9 mouse cellular contexts compared by ENCODE assay signal in genomic region chr4:126301584-126302309, GRCm38 (mm10). TPM values are rescaled to one million over a fixed set of nuclear protein-coding genes. Genes with fewer than 3 reads are reported as not detected.
A peak's percentile ranks its signal among the peaks of the same experiment; 100 is the strongest.
DNase-seq lines count a peak whose midpoint lies in the region; ATAC-seq lines count a peak whose summit lies in the region.
"Had no signal": no experiment of that assay in that cellular context is flagged by ENCODE, and none has a peak within 500 bp of the region (broad histone marks: within the 10 kb centered on the region; RNA-seq: fewer than 3 reads in every experiment).

No protein-coding gene starts in this region.

- no peaks in the 10 kb centered on the region for H3K36me3 ChIP-seq in heart, embryonic 14.5 days (ENCODE audit: control insufficient read depth, insufficient read depth, low read length)
- no peaks in the 10 kb centered on the region for H3K36me3 ChIP-seq in hindbrain, embryonic 10.5 days
- H3K36me3 ChIP-seq in midbrain, embryonic 14.5 days (ENCODE audit: control insufficient read depth, insufficient read depth, low read length), result no peaks in the 10 kb centered on the region

- peak overlapping the region; percentile 66 for H3K4me2 ChIP-seq in heart, embryonic 14.5 days (ENCODE audit: low read length)
- peak overlapping the region; percentile 37 for H3K4me2 ChIP-seq in midbrain, embryonic 14.5 days (ENCODE audit: low read length)

- no peak overlapping the region for H3K27ac ChIP-seq in heart, embryonic 14.5 days (replicated peaks in 1 of 2; ENCODE audit: control insufficient read depth in 1 of 2, insufficient read depth in 1 of 2, low read depth in 2 of 2, low read length in 2 of 2)
- H3K27ac ChIP-seq in hindbrain, embryonic 10.5 days, result 0 out of 2 replicates have a peak overlapping the region, but pooled peaks have one; percentile 46
- H3K27ac ChIP-seq in midbrain, embryonic 14.5 days (replicated peaks; ENCODE audit: low read depth, low read length), result no peak overlapping the region

- WGBS in heart, embryonic 14.5 days, result 6% methylated on average over 27 of the region's 27 CpGs
- WGBS in hindbrain, embryonic 10.5 days, result 4% methylated on average over 27 of the region's 27 CpGs
- WGBS in midbrain, embryonic 14.5 days, result 5% methylated on average over 27 of the region's 27 CpGs

- H3K9me3 ChIP-seq in heart, embryonic 14.5 days (ENCODE audit: control insufficient read depth, low read length), result peaks cover 5% of the 10 kb centered on the region; the same call in 1 of the 2 replicates
- H3K9me3 ChIP-seq in hindbrain, embryonic 10.5 days, result peaks cover 8% of the 10 kb centered on the region
- H3K9me3 ChIP-seq in midbrain, embryonic 14.5 days (ENCODE audit: control insufficient read depth, low read length), result peaks cover 3% of the 10 kb centered on the region

- DNase-seq in heart, postnatal 25 days (ENCODE audit: low spot score), result no peak
- DNase-seq in cerebellum, adult 18-20 months, result peak; percentile 56 to 69
- DNase-seq in hindbrain, embryonic 10.5 days (ENCODE audit: low spot score), result peak; percentile 49
- DNase-seq in midbrain, embryonic 14.5 days, result no peak
- DNase-seq in layer of hippocampus, adult 8-10 months (ENCODE audit: low spot score in 2 of 2), result no peak
- no peak for DNase-seq in frontal cortex, adult 2 months (ENCODE audit: extremely low spot score in 1 of 2, low spot score in 1 of 2)

- H3K4me1 ChIP-seq in heart, embryonic 14.5 days (ENCODE audit: control insufficient read depth in 2 of 2, insufficient read depth in 2 of 2, low read length in 2 of 2), result peaks cover 10 to 22% of the 10 kb centered on the region in 2 experiments; a peak in 3 of 4 replicates
- H3K4me1 ChIP-seq in hindbrain, embryonic 10.5 days (replicated peaks), result peaks cover 31% of the 10 kb centered on the region
- peaks cover 8% of the 10 kb centered on the region for H3K4me1 ChIP-seq in midbrain, embryonic 14.5 days (ENCODE audit: control insufficient read depth, insufficient read depth, low read length)

- no peak for ATAC-seq in heart, embryonic 14.5 days (ENCODE audit: insufficient number of reproducible peaks, insufficient read depth, low FRiP score, low read depth)
- no peak for ATAC-seq in midbrain, embryonic 14.5 days (ENCODE audit: low FRiP score, low TSS enrichment)
- ATAC-seq in inflammation-experienced regulatory T-cells, adult 6 months, result no peak

- peak overlapping the region; percentile 4 to 35; a peak in 3 of 4 replicates for H3K4me3 ChIP-seq in heart, embryonic 14.5 days (ENCODE audit: control insufficient read depth in 1 of 2, insufficient read depth in 1 of 2, low read depth in 1 of 2, low read length in 2 of 2)
- H3K4me3 ChIP-seq in hindbrain, embryonic 10.5 days, result peak overlapping the region; percentile 45
- peak overlapping the region; percentile 17 for H3K4me3 ChIP-seq in midbrain, embryonic 14.5 days (replicated peaks; ENCODE audit: low read depth, low read length)

- H3K27me3 ChIP-seq in heart, embryonic 14.5 days (ENCODE audit: control insufficient read depth, insufficient read depth, low read length), result peaks cover 57% of the 10 kb centered on the region
- peaks cover 78% of the 10 kb centered on the region for H3K27me3 ChIP-seq in hindbrain, embryonic 10.5 days (ENCODE audit: insufficient read depth, poor library complexity, severe bottlenecking)
- peaks cover 48% of the 10 kb centered on the region for H3K27me3 ChIP-seq in midbrain, embryonic 14.5 days (ENCODE audit: control insufficient read depth, insufficient read depth, low read length)

- intact Hi-C loops in heart, postnatal 25 days (cut with DNase I), result no loop called here

- peak overlapping the region; percentile 44; the same call in 1 of the 2 replicates for H3K9ac ChIP-seq in heart, embryonic 14.5 days (ENCODE audit: low read length)
- H3K9ac ChIP-seq in midbrain, embryonic 14.5 days (replicated peaks; ENCODE audit: low read length), result peak overlapping the region; percentile 26; the same call in 1 of the 2 replicates

RNA-seq across cellular contexts. Expression of gene Col8a2, which starts 15.2 kb away (rescaled TPM):
- polyA plus RNA-seq in heart, embryonic 14.5 days (2014; fragmentation: Nextera tagmentation; extraction: Ambion mirVana), result 3.8 and 4.8 TPM in 2 replicates
- total RNA-seq in heart, postnatal 25 days (2021), result under 1 TPM; 0.75 to 0.81 TPM
- 6.1 and 18.5 TPM in 2 replicates for polyA plus RNA-seq in hindbrain, embryonic 10.5 days (2016; fragmentation: Nextera tagmentation; extraction: Ambion mirVana)
- 0.57 and 1.1 TPM in 2 replicates for polyA plus RNA-seq in midbrain, embryonic 14.5 days (2014; fragmentation: Nextera tagmentation; extraction: Ambion mirVana)
- polyA plus RNA-seq in inflammation-experienced regulatory T-cells, adult 6 months (2017; shearing (Covaris generic)), result not detected
- 1 to 10 TPM; 1.7 to 2.3 (median 2.0) TPM for total RNA-seq in layer of hippocampus, adult 8-10 months (2022)
- 0.38 and 0.50 TPM in 2 replicates for polyA plus RNA-seq in frontal cortex, adult 2 months (2012; rRNA removed)
- total RNA-seq: hematopoietic stem cell, adult 5-6 weeks had no signal

RNA-seq across cellular contexts. Expression of gene Adprhl2, which starts 19.8 kb away (rescaled TPM):
- 23.7 and 25.1 TPM in 2 replicates for polyA plus RNA-seq in heart, embryonic 14.5 days (2014; fragmentation: Nextera tagmentation; extraction: Ambion mirVana)
- 10 to 100 TPM; 11.4 to 11.9 TPM for total RNA-seq in heart, postnatal 25 days (2021)
- 88.2 and 89.5 TPM in 2 replicates for polyA plus RNA-seq in hindbrain, embryonic 10.5 days (2016; fragmentation: Nextera tagmentation; extraction: Ambion mirVana)
- 64.2 and 76.6 TPM in 2 replicates for polyA plus RNA-seq in midbrain, embryonic 14.5 days (2014; fragmentation: Nextera tagmentation; extraction: Ambion mirVana)
- 10 to 100 TPM; 15.9 to 22.5 (median 22.1) TPM for polyA plus RNA-seq in inflammation-experienced regulatory T-cells, adult 6 months (2017; shearing (Covaris generic))
- 10 to 100 TPM; 29.3 to 31.6 (median 29.7) TPM for total RNA-seq in layer of hippocampus, adult 8-10 months (2022)
- 41.7 and 41.8 TPM in 2 replicates for polyA plus RNA-seq in frontal cortex, adult 2 months (2012; rRNA removed)

RNA-seq across cellular contexts. Expression of gene Tekt2, which starts 23.7 kb away (rescaled TPM):
- 0.89 and 0.96 TPM in 2 replicates for polyA plus RNA-seq in heart, embryonic 14.5 days (2014; fragmentation: Nextera tagmentation; extraction: Ambion mirVana)
- under 1 TPM; 0.28 to 0.44 TPM for total RNA-seq in heart, postnatal 25 days (2021)
- polyA plus RNA-seq in hindbrain, embryonic 10.5 days (2016; fragmentation: Nextera tagmentation; extraction: Ambion mirVana), result 2.3 and 2.7 TPM in 2 replicates
- polyA plus RNA-seq in midbrain, embryonic 14.5 days (2014; fragmentation: Nextera tagmentation; extraction: Ambion mirVana), result 7.4 and 9.7 TPM in 2 replicates
- not detected for polyA plus RNA-seq in inflammation-experienced regulatory T-cells, adult 6 months (2017; shearing (Covaris generic))
- 1 to 10 TPM; 1.3 to 2.6 (median 1.4) TPM for total RNA-seq in layer of hippocampus, adult 8-10 months (2022)
- polyA plus RNA-seq in frontal cortex, adult 2 months (2012; rRNA removed), result 5.5 and 6.7 TPM in 2 replicates
- total RNA-seq: hematopoietic stem cell, adult 5-6 weeks had no signal

RNA-seq across cellular contexts. Expression of gene Trappc3, which starts 39.6 kb away (rescaled TPM):
- polyA plus RNA-seq in heart, embryonic 14.5 days (2014; fragmentation: Nextera tagmentation; extraction: Ambion mirVana), result 17.8 and 30.5 TPM in 2 replicates
- 10 to 100 TPM; 43.2 to 47.1 TPM for total RNA-seq in heart, postnatal 25 days (2021)
- 95.4 and 101 TPM in 2 replicates for polyA plus RNA-seq in hindbrain, embryonic 10.5 days (2016; fragmentation: Nextera tagmentation; extraction: Ambion mirVana)
- 37.1 and 124 TPM in 2 replicates for polyA plus RNA-seq in midbrain, embryonic 14.5 days (2014; fragmentation: Nextera tagmentation; extraction: Ambion mirVana)
- 10 to 100 TPM; 55.8 to 71.3 (median 70.8) TPM for polyA plus RNA-seq in inflammation-experienced regulatory T-cells, adult 6 months (2017; shearing (Covaris generic))
- 10 to 100 TPM; 79.9 to 89.9 (median 85.1) TPM for total RNA-seq in layer of hippocampus, adult 8-10 months (2022)
- 110 and 111 TPM in 2 replicates for polyA plus RNA-seq in frontal cortex, adult 2 months (2012; rRNA removed)

RNA-seq across cellular contexts. Expression of gene Map7d1, which starts 45.6 kb away (rescaled TPM):
- polyA plus RNA-seq in heart, embryonic 14.5 days (2014; fragmentation: Nextera tagmentation; extraction: Ambion mirVana), result 41.8 and 46.8 TPM in 2 replicates
- total RNA-seq in heart, postnatal 25 days (2021), result 100 to 1,000 TPM; 255 to 285 TPM
- 64.8 and 99.0 TPM in 2 replicates for polyA plus RNA-seq in hindbrain, embryonic 10.5 days (2016; fragmentation: Nextera tagmentation; extraction: Ambion mirVana)
- 78.3 and 85.3 TPM in 2 replicates for polyA plus RNA-seq in midbrain, embryonic 14.5 days (2014; fragmentation: Nextera tagmentation; extraction: Ambion mirVana)
- 1 to 10 TPM; 3.2 to 6.6 (median 5.1) TPM for polyA plus RNA-seq in inflammation-experienced regulatory T-cells, adult 6 months (2017; shearing (Covaris generic))
- 100 to 1,000 TPM; 240 to 257 (median 248) TPM for total RNA-seq in layer of hippocampus, adult 8-10 months (2022)
- 201 and 206 TPM in 2 replicates for polyA plus RNA-seq in frontal cortex, adult 2 months (2012; rRNA removed)

Comparison
In these comparisons a context has a peak if more than half of its experiments do, and no peak if none do; other contexts are left out.
1. DNase-seq: peak in cerebellum, adult 18-20 months (2 of 2) and hindbrain, embryonic 10.5 days (single experiment); none in heart, postnatal 25 days (single experiment), midbrain, embryonic 14.5 days (single experiment), layer of hippocampus, adult 8-10 months (0 of 2) and frontal cortex, adult 2 months (0 of 2).
2. Peak in every context shown above with its lines, with median percentiles within 50 percentile points of each other: H3K4me3 ChIP-seq.